Mouse (Mus musculus) cerebellum, adult 9-11 months (tissue): ENCODE measurements at regions not wholly inside any gene's neighbourhood (a gene's known extent, or its start where the extent isn't known, plus 50 kb on each side); places are given as distances from the start of the nearest gene placed in this dataset.

Source experiments
- DNase-seq: peaks from one replicate; pipeline ENCODE4 v3.0.0; 2022

GRCm38 (mm10) chr17:51526881-51527280, 306.2 kb downstream of the Satb1 start:
- no peak for DNase-seq

- DNase-seq, result no peak
These were observed 306.6 kb downstream of the Satb1 start for GRCm38 (mm10) chr17:51526464-51526863.

- DNase-seq, result no peak
These were observed 307.1 kb downstream of the Satb1 start for GRCm38 (mm10) chr17:51526021-51526420.

GRCm38 (mm10) chr17:51525219-51525618, 307.9 kb downstream of the Satb1 start:
- DNase-seq, result no peak

- no peak for DNase-seq
These were observed 321.2 kb downstream of the Satb1 start for GRCm38 (mm10) chr17:51511917-51512316.

- DNase-seq, result no peak
These were observed 321.6 kb upstream of the Tbc1d5 start for GRCm38 (mm10) chr17:51500751-51501150.

- no peak for DNase-seq
These were observed 320.4 kb upstream of the Tbc1d5 start for GRCm38 (mm10) chr17:51499541-51499940.

- no peak for DNase-seq
These were observed 315.9 kb upstream of the Tbc1d5 start for GRCm38 (mm10) chr17:51495038-51495437.

- DNase-seq, result no peak
These were observed 310.2 kb upstream of the Tbc1d5 start for GRCm38 (mm10) chr17:51489386-51489785.

- DNase-seq, result no peak
These were observed 308.8 kb upstream of the Tbc1d5 start for GRCm38 (mm10) chr17:51487918-51488445.

- DNase-seq, result no peak
These were observed 298.7 kb upstream of the Tbc1d5 start for GRCm38 (mm10) chr17:51477810-51478209.

GRCm38 (mm10) chr17:51477404-51477803, 298.3 kb upstream of the Tbc1d5 start:
- DNase-seq, result no peak

GRCm38 (mm10) chr17:51462137-51462880, 283.2 kb upstream of the Tbc1d5 start:
- no peak for DNase-seq

GRCm38 (mm10) chr17:51461248-51461647, 282.1 kb upstream of the Tbc1d5 start:
- no peak for DNase-seq

- DNase-seq, result no peak
These were observed 280.0 kb upstream of the Tbc1d5 start for GRCm38 (mm10) chr17:51459119-51459518.

- DNase-seq, result no peak
These were observed 236.6 kb upstream of the Tbc1d5 start for GRCm38 (mm10) chr17:51415746-51416145.

GRCm38 (mm10) chr17:51414304-51414703, 235.2 kb upstream of the Tbc1d5 start:
- no peak for DNase-seq

GRCm38 (mm10) chr17:51413741-51414140, 234.6 kb upstream of the Tbc1d5 start:
- DNase-seq, result no peak

- no peak for DNase-seq
These were observed 232.5 kb upstream of the Tbc1d5 start for GRCm38 (mm10) chr17:51411545-51412094.

- no peak for DNase-seq
These were observed 229.7 kb upstream of the Tbc1d5 start for GRCm38 (mm10) chr17:51408894-51409293.

GRCm38 (mm10) chr17:51408367-51408766, 229.2 kb upstream of the Tbc1d5 start:
- DNase-seq, result no peak

GRCm38 (mm10) chr17:51407046-51407445, 227.9 kb upstream of the Tbc1d5 start:
- no peak for DNase-seq

GRCm38 (mm10) chr17:51405059-51405458, 225.9 kb upstream of the Tbc1d5 start:
- DNase-seq, result no peak

GRCm38 (mm10) chr17:51397973-51398372, 218.8 kb upstream of the Tbc1d5 start:
- no peak for DNase-seq
